Mouse (Mus musculus) layer of hippocampus, postnatal 25 days (tissue): ENCODE data around the gene Frrs1. TPM values are rescaled to one million over a fixed set of nuclear protein-coding genes. Genes with fewer than 3 reads are reported as not detected.

Experiments used
- DNase-seq, 2 experiments: peaks; one replicate each; pipeline ENCODE4 v3.0.0; 2022; ENCODE audit warnings: mixed read lengths in 2 of 2, low spot score in 1 of 2; ENCODE audit errors: extremely low spot score in 1 of 2
- total RNA-seq, 2 experiments: library from RNA; stranded (reverse); gene quantifications; 2 replicates each; pipeline ENCODE4 v1.2.3; 2021

The Frrs1 gene
- total RNA-seq, 2 experiments from 2014 or later = 0.84 to 0.89 TPM

- no peak for DNase-seq
Measured at GRCm38 (mm10) chr3:116846084-116846483, 13.2 kb upstream of the Frrs1 start.

GRCm38 (mm10) chr3:116848099-116848498 is 11.2 kb upstream of the Frrs1 start:
- DNase-seq = no peak

DNA sequence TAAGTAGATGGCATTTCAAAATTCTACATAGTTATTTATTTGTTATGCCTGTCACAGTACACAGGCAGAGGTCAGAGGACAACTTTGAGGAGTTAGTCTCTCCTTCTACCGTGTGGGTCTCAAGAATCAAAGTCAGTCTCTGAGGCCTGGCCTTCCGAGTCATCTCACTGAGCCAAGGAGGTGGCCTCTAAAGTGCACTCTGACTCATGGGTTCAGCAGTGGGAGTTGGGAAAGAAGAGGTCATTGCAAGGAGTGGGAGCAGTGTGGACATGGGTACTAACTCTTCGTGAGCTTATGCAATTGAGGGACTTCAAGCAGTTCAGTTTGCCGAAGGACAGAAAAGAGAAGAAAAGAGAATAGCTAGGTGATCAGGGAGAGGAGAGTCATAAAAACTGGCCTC is 10.3 kb upstream of the Frrs1 start:
- no peak for DNase-seq

DNA sequence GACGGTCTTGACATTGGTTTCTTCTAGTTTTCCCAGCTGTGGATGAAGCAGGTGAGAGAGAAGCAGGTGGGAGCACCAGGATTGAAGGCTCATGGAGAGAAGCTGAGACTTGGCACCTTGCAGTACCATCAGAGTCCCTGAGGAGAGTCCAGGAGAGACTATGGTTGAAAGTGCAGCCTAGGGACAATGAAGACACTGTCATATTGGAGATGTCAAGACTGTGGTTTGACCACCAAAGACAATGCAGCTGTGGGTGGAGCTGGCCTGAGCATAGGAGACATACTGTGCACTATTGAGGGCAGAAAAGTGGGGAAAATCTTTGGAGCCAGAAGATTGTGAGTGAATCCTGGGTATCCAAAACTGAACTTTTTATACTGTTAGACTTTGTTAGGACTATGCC is 8.9 kb upstream of the Frrs1 start:
- no peak for DNase-seq

- no peak for DNase-seq
Measured at GRCm38 (mm10) chr3:116852421-116852820, 6.8 kb upstream of the Frrs1 start.

DNA sequence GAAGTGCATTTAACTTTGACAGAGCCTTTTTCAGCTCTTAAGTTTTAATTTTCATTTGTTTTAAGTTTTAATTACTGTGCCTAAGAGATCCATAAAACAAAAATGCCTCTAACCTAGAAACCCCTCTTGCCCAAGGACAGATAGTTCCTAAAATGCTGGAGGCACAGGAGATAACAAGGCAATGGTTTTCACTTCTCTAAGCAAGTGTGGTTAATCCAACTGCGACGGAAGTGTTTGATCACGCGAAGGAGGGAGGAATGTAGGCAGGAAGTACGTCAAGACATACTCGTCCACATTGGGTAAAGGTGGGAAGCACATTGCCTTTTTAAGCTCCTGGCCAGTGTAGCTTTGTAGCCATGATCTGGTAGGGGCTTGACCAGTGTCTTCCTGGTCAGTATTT is 1.7 kb upstream of the Frrs1 start:
- no peak for DNase-seq

DNA sequence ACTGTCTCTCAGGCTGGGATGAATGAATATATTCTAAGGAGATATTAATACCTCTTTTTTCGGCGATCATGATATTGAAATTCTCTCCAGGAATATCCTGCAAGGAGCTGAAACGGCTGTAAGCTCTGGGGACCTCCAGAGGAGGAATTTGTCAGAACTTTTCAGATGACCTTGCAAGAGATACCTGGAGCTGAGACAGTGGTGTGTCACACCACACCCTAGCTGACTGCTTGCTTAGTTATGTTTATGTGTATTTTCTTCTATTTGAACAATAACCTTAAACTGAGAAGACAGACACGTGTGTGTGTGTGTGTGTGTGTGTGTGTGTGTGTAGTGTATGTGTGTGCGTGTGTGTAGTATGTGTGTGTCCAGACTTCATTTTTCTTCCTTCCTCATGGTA is 488 bp downstream of the Frrs1 start:
- DNase-seq = no peak

GRCm38 (mm10) chr3:116860333-116861222 is 1.3 kb downstream of the Frrs1 start:
- no peak for DNase-seq

DNA sequence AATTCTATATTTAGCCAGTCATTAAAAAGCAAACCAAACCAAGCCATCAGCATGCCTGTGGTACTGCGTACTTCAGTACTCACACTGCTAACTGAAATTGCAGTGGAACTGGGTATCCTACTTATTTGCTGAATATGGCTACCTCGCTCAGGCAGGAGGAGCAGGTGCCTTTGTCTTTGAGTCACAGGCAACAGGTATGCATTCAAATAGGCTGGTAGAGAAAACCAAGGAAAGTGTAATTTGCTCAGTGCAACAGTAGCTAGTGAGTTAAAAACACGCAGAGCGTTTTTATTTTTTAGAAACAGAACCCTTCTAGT is 1.9 kb downstream of the Frrs1 start:
- DNase-seq = no peak

DNA sequence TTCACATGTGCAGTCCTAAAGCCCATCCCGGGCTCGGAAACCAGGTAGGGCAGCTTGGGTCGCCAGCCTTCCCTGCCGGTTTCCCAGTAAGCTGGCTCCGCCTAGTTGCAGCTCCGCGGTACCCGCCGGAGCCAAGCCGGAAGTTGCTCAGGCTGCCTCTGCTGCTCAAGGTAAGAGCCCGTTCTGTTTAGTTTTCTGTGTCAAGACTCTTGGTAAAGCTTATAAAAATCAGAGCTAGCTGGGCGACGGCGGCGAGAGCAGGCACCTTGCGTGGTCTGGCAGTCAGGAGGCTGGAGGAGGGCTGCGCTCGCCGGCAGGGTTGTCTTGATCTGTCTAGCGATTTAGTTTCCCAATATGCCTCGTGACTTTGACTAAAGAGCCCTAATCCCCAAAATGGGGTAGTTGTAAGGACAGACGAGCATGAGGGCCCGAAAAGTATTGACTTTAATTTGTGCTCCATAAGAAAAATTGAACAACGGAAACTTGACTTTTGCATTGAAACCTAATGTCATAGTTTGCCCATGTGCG is 2.3 kb downstream of the Frrs1 start:
- peak; percentile 35 to 42 for DNase-seq

GRCm38 (mm10) chr3:116862621-116863020 is 3.4 kb downstream of the Frrs1 start:
- DNase-seq = no peak

DNA sequence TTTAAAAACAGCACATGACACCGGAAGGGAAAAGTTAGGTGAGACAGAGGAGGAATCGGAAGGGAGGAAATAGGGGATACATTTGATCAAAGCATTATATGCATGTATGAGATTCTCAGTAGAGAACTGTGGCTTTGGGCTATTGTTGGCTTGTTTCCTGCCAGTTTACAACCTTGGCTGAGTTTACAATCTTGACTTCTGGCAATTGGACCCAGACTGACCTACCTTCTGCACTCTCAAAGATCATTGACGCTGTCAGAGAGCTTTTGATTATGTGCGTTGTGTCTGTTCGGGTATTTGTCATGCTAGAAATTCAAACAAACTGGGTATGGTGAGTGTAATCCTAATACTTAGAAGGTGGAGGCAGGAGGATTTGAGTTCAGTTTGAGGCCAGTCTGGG is 5.2 kb downstream of the Frrs1 start:
- DNase-seq = no peak

GRCm38 (mm10) chr3:116865199-116865636 is 6.0 kb downstream of the Frrs1 start:
- no peak for DNase-seq

DNA sequence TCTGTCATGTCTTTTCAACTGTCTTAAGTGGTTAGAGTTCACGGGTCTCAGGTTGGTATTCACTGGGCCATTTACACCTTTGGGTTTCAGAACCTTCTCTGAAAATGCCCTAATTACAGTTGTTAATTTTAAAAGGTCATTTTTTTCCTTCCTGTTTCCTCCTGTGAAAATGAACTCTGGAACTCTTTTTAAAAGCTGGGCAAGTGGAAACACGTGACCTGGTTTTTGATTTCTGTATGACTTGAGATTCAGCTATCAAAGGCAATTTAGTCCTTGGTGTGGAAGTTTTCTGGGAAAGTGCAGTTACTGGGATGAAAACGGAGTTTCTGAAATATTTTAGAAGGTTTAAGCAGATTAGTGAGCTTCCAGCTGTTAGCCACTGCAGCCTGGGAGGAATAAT is 11.1 kb downstream of the Frrs1 start:
- DNase-seq = no peak

GRCm38 (mm10) chr3:116882221-116882960 is 23.1 kb downstream of the Frrs1 start:
- DNase-seq = no peak

- no peak for DNase-seq
Measured at GRCm38 (mm10) chr3:116884941-116885340, 25.7 kb downstream of the Frrs1 start.

DNA sequence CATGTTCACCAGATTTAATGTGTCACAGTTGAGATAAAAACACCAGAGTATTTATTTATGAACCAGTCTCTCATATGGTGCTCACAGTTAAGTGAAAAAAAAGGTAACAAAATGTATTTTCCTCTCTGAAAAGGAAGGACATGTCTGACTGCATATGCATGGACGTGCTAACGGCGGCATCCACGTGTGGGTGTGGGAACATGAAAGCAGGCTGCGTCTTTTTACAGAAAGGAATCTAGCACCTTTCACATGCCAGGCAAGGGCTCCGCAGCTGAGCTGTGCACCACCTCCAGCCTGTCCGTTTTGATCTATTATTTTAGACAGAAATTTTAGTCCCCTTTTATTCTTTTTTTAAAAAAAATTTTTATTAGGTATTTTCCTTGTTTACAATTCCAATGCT is 30.1 kb downstream of the Frrs1 start:
- DNase-seq = no peak

GRCm38 (mm10) chr3:116890576-116890975 is 31.3 kb downstream of the Frrs1 start:
- DNase-seq = no peak

GRCm38 (mm10) chr3:116891436-116892205 is 32.4 kb downstream of the Frrs1 start:
- no peak for DNase-seq

DNA sequence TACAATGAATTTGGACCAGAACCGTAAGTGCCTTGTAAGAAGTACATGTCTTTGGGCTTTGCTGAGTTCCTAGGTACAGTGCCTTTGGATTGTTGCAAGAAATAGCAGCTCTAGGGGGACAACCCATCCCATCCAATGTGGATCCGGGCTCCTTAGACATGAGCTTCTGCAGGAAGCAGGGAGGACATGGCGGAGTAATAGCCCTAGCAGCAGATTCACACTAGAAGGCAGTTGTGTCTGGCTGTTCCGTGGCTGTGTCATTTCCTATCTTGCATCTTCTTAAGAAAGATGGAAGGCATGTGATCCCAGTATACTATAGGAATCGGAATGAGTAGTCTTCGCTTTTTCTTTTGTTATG is 32.9 kb downstream of the Frrs1 start:
- DNase-seq = no peak

- no peak for DNase-seq
Measured at GRCm38 (mm10) chr3:116892872-116893271, 33.6 kb downstream of the Frrs1 start.
